Mouse (Mus musculus) ovary, postnatal 36 days (tissue): ENCODE data around the gene Adgrg2.
A peak's percentile ranks its signal among the peaks of the same experiment; 100 is the strongest.

Experiments
- DNase-seq: peaks from one replicate; pipeline ENCODE4 v3.0.0; 2022; ENCODE audit warnings: low spot score, mixed read lengths

The Adgrg2 gene

DNA sequence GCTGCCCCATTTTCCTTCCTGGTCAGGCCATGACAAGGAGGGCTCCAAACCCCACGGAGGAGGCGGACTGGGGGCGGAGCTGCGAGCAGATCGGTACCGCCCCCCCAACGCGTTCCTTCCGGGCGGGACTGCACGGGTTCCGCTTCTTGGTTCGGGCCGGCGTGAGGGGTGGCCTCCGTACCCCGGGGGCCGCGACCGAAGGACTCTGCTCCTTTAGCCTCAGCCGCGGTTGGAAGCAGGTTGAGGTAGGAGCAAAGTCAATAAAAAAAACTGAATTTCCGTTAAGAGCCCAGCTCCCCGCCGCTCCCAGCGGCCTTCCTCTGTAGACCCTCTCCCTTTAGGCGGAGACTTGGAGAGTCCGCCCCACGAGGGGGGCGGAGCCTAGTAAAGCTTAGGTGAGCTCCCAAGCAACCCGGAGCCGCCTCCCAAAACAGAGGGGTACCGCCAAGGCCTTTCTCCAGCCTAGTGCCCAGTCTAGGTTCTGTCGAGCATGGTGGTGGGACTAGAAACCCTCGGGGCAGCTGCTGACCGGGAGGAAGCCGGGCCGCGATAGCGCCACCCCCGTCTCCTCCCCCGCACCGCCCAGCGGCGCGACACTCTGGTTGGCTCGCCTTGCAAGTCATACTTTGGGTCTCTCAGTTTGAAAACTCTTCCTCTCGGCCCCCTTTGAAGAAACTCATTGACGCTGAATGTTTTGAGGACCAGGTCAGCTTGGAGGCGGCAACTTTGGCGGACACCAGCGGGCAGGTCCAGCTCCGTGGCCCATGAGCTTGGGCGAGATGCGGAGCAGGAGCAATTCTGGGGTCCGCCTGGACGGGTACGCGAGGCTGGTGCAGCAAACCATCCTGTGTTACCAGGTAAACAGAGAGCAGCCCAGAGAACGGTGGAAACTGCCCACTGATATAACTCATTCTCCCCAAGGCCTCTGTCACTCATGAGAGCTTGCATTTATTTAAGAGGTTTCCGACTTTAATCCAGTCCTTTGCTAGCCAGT, 111.9 kb downstream of the Adgrg2 start, which contains the start of gene Phka2:
Gene Phka2 (plus strand): TSS at position 119 of the 994 bp plus-strand sequence.
- DNase-seq = peak; percentile 83

GRCm38 (mm10) chrX:160509046-160509445, 118.6 kb downstream of the Adgrg2 start:
- DNase-seq = no peak

DNA sequence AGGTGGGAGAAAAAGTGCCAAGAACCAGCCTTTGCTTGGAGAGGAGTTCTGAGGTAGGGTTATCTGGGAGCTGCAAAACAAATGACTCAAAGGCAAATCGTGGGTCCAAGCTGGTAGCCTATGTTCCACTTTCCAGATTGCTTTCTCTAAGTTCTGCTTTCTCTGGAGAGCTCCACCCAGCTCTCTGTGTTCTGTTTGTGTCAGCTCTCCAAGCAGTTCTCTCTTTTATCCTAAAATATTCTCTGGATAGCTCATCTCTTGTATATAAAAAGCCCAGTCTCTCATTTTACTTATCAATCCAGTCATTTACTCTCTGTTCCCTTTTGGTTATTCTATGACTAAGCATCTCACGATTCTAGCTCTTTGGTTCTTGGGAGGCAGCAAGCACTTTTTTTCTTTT, 119.7 kb downstream of the Adgrg2 start:
- no peak for DNase-seq

DNA sequence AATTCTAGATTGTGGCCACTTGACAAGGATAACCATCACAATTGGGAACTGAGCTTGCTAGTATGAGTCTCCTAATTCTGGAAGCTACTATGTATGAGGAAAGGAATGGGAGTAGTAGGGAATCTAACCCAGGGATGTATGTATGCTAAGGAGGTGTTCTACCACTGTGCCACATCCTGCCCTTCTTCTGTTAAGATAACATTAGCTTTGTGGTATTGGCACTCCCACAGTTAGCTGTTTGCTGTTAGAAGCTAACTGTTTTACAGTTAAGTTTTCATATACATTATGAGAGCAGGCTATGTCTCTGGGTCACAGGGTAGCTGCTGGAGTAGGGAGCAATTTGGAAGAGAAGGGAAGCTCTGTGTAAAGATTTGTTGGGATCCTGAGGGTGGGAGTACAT, 125.5 kb downstream of the Adgrg2 start:
- DNase-seq = no peak

GRCm38 (mm10) chrX:160542772-160543171, 152.3 kb downstream of the Adgrg2 start:
- DNase-seq = no peak
